Mouse (Mus musculus): Measurements from ENCODE around the gene Chrna7.

- no peak for TF ChIP-seq CTCF (IDR thresholded peaks at IDR 0.05; ENCODE audit: borderline replicate concordance, insufficient read depth, low read length)
- TF ChIP-seq POLR2A (IDR thresholded peaks at IDR 0.05; ENCODE audit: low read depth, low read length), result no peak
Measured at GRCm38 (mm10) chr7:63148321-63148720, 64.0 kb downstream of the Chrna7 start.

Data from embryonic fibroblast, embryonic 13.5 days (primary cell).